Mouse (Mus musculus): ENCODE data around the gene Pramel3.
"Not testable (repeated sequence)": the region's sequence is repeated elsewhere in the genome, so short reads cannot be mapped to it uniquely, and the experiment has no call there.

Pramel3 gene

GRCm38 (mm10) chrX:135302007-135302406 is at the start of gene Pramel3:
Pramel3 (plus strand) TSS chrX:135302307.
- DNase-seq (ENCODE audit: low spot score) = not testable (repeated sequence)

- DNase-seq (ENCODE audit: low spot score) = not testable (repeated sequence)
Measured at GRCm38 (mm10) chrX:135360685-135361084, 58.6 kb downstream of the Pramel3 start.

- DNase-seq (ENCODE audit: low spot score) = not testable (repeated sequence)
Measured at GRCm38 (mm10) chrX:135361943-135362342, 59.8 kb downstream of the Pramel3 start.

All from testis, postnatal 14 days (tissue).